Mouse (Mus musculus) G1E (cell line): ENCODE measurements at regions not wholly inside any gene's neighbourhood (a gene's known extent, or its start where the extent isn't known, plus 50 kb on each side); places are given as distances from the start of the nearest gene placed in this dataset.

Source experiments
- CTCF ChIP-seq: IDR thresholded peaks from 2 replicates; pipeline ENCODE4 v1.5.1; 2012; ENCODE audit warnings: low read depth, low read length, inconsistent platforms, mixed read lengths
- GATA1 ChIP-seq: IDR thresholded peaks from 2 replicates; pipeline ENCODE4 v1.6.1; 2012; ENCODE audit warnings: borderline replicate concordance, low read length, inconsistent platforms, mixed read lengths
- GATA2 ChIP-seq: IDR thresholded peaks from 2 replicates; pipeline ENCODE4 v1.6.1; 2012; ENCODE audit warnings: low read depth, low read length, inconsistent platforms, borderline replicate concordance
- POLR2AphosphoS5 ChIP-seq: IDR thresholded peaks from 2 replicates; pipeline ENCODE4 v1.6.1; 2012; ENCODE audit warnings: low read depth, low read length, inconsistent platforms; ENCODE audit not compliant: insufficient replicate concordance
- TAL1 ChIP-seq: conservative IDR thresholded peaks from 2 replicates; pipeline ENCODE4 v1.6.1; 2012; ENCODE audit warnings: low read depth, low read length, inconsistent platforms, mixed read lengths

- TF ChIP-seq CTCF (no peak), TAL1 (no peak), GATA1 (no peak), POLR2AphosphoS5 (no peak), GATA2 (no peak)
Measured at GRCm38 (mm10) chr12:25827961-25828360, 587.1 kb downstream of the Rnf144a start.
